Mouse (Mus musculus) hindbrain, embryonic 11.5 days (tissue): ENCODE measurements at regions not wholly inside any gene's neighbourhood (a gene's known extent, or its start where the extent isn't known, plus 50 kb on each side); places are given as distances from the start of the nearest gene placed in this dataset.
A peak's percentile ranks its signal among the peaks of the same experiment; 100 is the strongest.

Source experiments
- ATAC-seq: fragments of 200-750 bp; cut with Nextera tagmentation; 2 replicates; pipeline ENCODE4 v1.8.0; 2017; ENCODE audit warnings: mild to moderate bottlenecking, moderate TSS enrichment, moderate library complexity; ENCODE audit not compliant: low FRiP score
- DNase-seq: peaks from one replicate; pipeline ENCODE4 v3.0.0-alpha.2; 2015; ENCODE audit warnings: low spot score
- H3K27ac ChIP-seq: fragments of 300-500 bp; sonication (generic); 2 replicates; pipeline ENCODE4 v1.5.1; 2014; ENCODE audit warnings: mild to moderate bottlenecking, low read depth, low read length
- H3K27me3 ChIP-seq: fragments of 300-500 bp; sonication (generic); 2 replicates; pipeline ENCODE4 v1.6.1; 2014; ENCODE audit warnings: mild to moderate bottlenecking, low read length, moderate library complexity, mixed read lengths; ENCODE audit not compliant: control insufficient read depth, insufficient read depth
- H3K36me3 ChIP-seq: fragments of 300-500 bp; sonication (generic); 2 replicates; pipeline ENCODE4 v1.6.1; 2014; ENCODE audit warnings: mild to moderate bottlenecking, low read length, moderate library complexity, mixed read lengths; ENCODE audit not compliant: control insufficient read depth, insufficient read depth
- H3K4me1 ChIP-seq: fragments of 300-500 bp; sonication (generic); replicated peaks from 2 replicates; pipeline ENCODE4 v1.6.1; 2014; ENCODE audit warnings: low read length, mixed read lengths; ENCODE audit not compliant: control insufficient read depth, insufficient read depth
- H3K4me2 ChIP-seq: fragments of 300-500 bp; sonication (generic); replicated peaks from 2 replicates; pipeline ENCODE4 v1.6.1; 2014; ENCODE audit warnings: mild to moderate bottlenecking, low read depth, low read length
- H3K4me3 ChIP-seq: fragments of 300-500 bp; sonication (generic); 2 replicates; pipeline ENCODE4 v1.5.1; 2014; ENCODE audit warnings: low read depth, low read length
- H3K9ac ChIP-seq: fragments of 300-500 bp; sonication (generic); 2 replicates; pipeline ENCODE4 v1.6.1; 2014; ENCODE audit warnings: low read depth, low read length
- H3K9me3 ChIP-seq: fragments of 300-500 bp; sonication (generic); 2 replicates; pipeline ENCODE4 v1.6.1; 2016; ENCODE audit warnings: low read length; ENCODE audit not compliant: control insufficient read depth
- WGBS: fragments of 180-500 bp; shearing (Covaris S2); extraction: QIAGEN DNeasy Blood & Tissue Kit; methylation state at CpG from one replicate; pipeline ENCODE4 v1.1.7; 2014; 5-methylcytosine and 5-hydroxymethylcytosine counted together

GRCm38 (mm10) chr13:42392701-42393100 lies 91.4 kb downstream of the Edn1 start:
- Histone ChIP-seq H3K4me2 (no peak overlapping the region), H3K4me3 (no peak overlapping the region), H3K36me3 (no peaks in the 10 kb centered on the region), H3K27me3 (no peaks in the 10 kb centered on the region), H3K9me3 (no peaks in the 10 kb centered on the region), H3K4me1 (no peaks in the 10 kb centered on the region), H3K9ac (no peak overlapping the region), H3K27ac (no peak overlapping the region)
- 98% methylated on average over 7 of the region's 7 CpGs for WGBS
- no peak for ATAC-seq
- DNase-seq: no peak

GRCm38 (mm10) chr13:42394572-42394971 lies 93.3 kb downstream of the Edn1 start:
- Histone ChIP-seq H3K4me3 (no peak overlapping the region), H3K9me3 (no peaks in the 10 kb centered on the region), H3K9ac (no peak overlapping the region), H3K36me3 (no peaks in the 10 kb centered on the region), H3K27me3 (no peaks in the 10 kb centered on the region), H3K4me2 (no peak overlapping the region), H3K27ac (no peak overlapping the region), H3K4me1 (no peaks in the 10 kb centered on the region)
- no peak for ATAC-seq
- DNase-seq: no peak
- 80% methylated on average over 2 of the region's 2 CpGs for WGBS

- Histone ChIP-seq H3K9me3 (no peaks in the 10 kb centered on the region), H3K4me3 (no peak overlapping the region), H3K4me2 (no peak overlapping the region), H3K4me1 (no peaks in the 10 kb centered on the region), H3K9ac (no peak overlapping the region), H3K27ac (no peak overlapping the region), H3K36me3 (no peaks in the 10 kb centered on the region), H3K27me3 (no peaks in the 10 kb centered on the region)
- no peak for DNase-seq
- ATAC-seq: no peak
- 38% methylated on average over 2 of the region's 2 CpGs for WGBS
Measured at GRCm38 (mm10) chr13:42401513-42401912, 100.2 kb downstream of the Edn1 start.

GRCm38 (mm10) chr13:42403231-42404020 lies 102.2 kb downstream of the Edn1 start:
- Histone ChIP-seq H3K4me2 (no peak overlapping the region), H3K4me3 (no peak overlapping the region), H3K9ac (no peak overlapping the region), H3K27ac (no peak overlapping the region), H3K27me3 (no peaks in the 10 kb centered on the region), H3K4me1 (no peaks in the 10 kb centered on the region), H3K36me3 (no peaks in the 10 kb centered on the region), H3K9me3 (no peaks in the 10 kb centered on the region)
- 90% methylated on average over 3 of the region's 3 CpGs for WGBS
- ATAC-seq (no peak), DNase-seq (no peak)

GRCm38 (mm10) chr13:42412652-42413282 lies 111.5 kb downstream of the Edn1 start:
- H3K4me2 ChIP-seq: no peak overlapping the region
- H3K9me3 ChIP-seq: no peaks in the 10 kb centered on the region
- no peak for ATAC-seq
- DNase-seq: peak; percentile 3
- 78% methylated on average over 1 of the region's 1 CpGs for WGBS
- no peak overlapping the region for H3K4me3 ChIP-seq
- no peaks in the 10 kb centered on the region for H3K27me3 ChIP-seq
- no peaks in the 10 kb centered on the region for H3K4me1 ChIP-seq
- H3K9ac ChIP-seq: no peak overlapping the region
- no peak overlapping the region for H3K27ac ChIP-seq
- no peaks in the 10 kb centered on the region for H3K36me3 ChIP-seq

- DNase-seq (peak; percentile 4), ATAC-seq (no peak)
- no peak overlapping the region for H3K9ac ChIP-seq
- 17% methylated on average over 1 of the region's 1 CpGs for WGBS
- no peak overlapping the region for H3K27ac ChIP-seq
- no peaks in the 10 kb centered on the region for H3K4me1 ChIP-seq
- H3K4me3 ChIP-seq: no peak overlapping the region
- no peak overlapping the region for H3K4me2 ChIP-seq
- H3K27me3 ChIP-seq: no peaks in the 10 kb centered on the region
- no peaks in the 10 kb centered on the region for H3K9me3 ChIP-seq
- no peaks in the 10 kb centered on the region for H3K36me3 ChIP-seq
Measured at GRCm38 (mm10) chr13:42446921-42447320, 145.6 kb downstream of the Edn1 start.

- 79% methylated on average over 5 of the region's 5 CpGs for WGBS
- H3K9ac ChIP-seq: no peak overlapping the region
- H3K4me2 ChIP-seq: no peak overlapping the region
- no peaks in the 10 kb centered on the region for H3K36me3 ChIP-seq
- DNase-seq (no peak), ATAC-seq (no peak)
- no peaks in the 10 kb centered on the region for H3K27me3 ChIP-seq
- H3K4me1 ChIP-seq: no peaks in the 10 kb centered on the region
- no peak overlapping the region for H3K4me3 ChIP-seq
- H3K9me3 ChIP-seq: no peaks in the 10 kb centered on the region
- no peak overlapping the region for H3K27ac ChIP-seq
Measured at GRCm38 (mm10) chr13:42453665-42454064, 152.4 kb downstream of the Edn1 start.

- H3K9me3 ChIP-seq: no peaks in the 10 kb centered on the region
- H3K9ac ChIP-seq: no peak overlapping the region
- no peaks in the 10 kb centered on the region for H3K36me3 ChIP-seq
- H3K27ac ChIP-seq: no peak overlapping the region
- ATAC-seq (no peak), DNase-seq (no peak)
- no peaks in the 10 kb centered on the region for H3K4me1 ChIP-seq
- WGBS: 85% methylated on average over 3 of the region's 3 CpGs
- no peaks in the 10 kb centered on the region for H3K27me3 ChIP-seq
- H3K4me2 ChIP-seq: no peak overlapping the region
- no peak overlapping the region for H3K4me3 ChIP-seq
Measured at GRCm38 (mm10) chr13:42459892-42460291, 158.6 kb downstream of the Edn1 start.

GRCm38 (mm10) chr13:42478825-42479224 lies 177.5 kb downstream of the Edn1 start:
- Histone ChIP-seq H3K4me1 (no peaks in the 10 kb centered on the region), H3K4me3 (no peak overlapping the region), H3K9me3 (no peaks in the 10 kb centered on the region), H3K4me2 (no peak overlapping the region), H3K27me3 (no peaks in the 10 kb centered on the region), H3K36me3 (no peaks in the 10 kb centered on the region), H3K9ac (no peak overlapping the region), H3K27ac (no peak overlapping the region)
- WGBS: 94% methylated on average over 3 of the region's 3 CpGs
- ATAC-seq (no peak), DNase-seq (no peak)
